Mouse (Mus musculus): ENCODE results near the gene S100z. TPM values are rescaled to one million over a fixed set of nuclear protein-coding genes. Genes with fewer than 3 reads are reported as not detected.

Gene S100z
- not detected in 2 replicates for polyA plus RNA-seq (2014; fragmentation: Nextera tagmentation; extraction: Ambion mirVana)

DNA sequence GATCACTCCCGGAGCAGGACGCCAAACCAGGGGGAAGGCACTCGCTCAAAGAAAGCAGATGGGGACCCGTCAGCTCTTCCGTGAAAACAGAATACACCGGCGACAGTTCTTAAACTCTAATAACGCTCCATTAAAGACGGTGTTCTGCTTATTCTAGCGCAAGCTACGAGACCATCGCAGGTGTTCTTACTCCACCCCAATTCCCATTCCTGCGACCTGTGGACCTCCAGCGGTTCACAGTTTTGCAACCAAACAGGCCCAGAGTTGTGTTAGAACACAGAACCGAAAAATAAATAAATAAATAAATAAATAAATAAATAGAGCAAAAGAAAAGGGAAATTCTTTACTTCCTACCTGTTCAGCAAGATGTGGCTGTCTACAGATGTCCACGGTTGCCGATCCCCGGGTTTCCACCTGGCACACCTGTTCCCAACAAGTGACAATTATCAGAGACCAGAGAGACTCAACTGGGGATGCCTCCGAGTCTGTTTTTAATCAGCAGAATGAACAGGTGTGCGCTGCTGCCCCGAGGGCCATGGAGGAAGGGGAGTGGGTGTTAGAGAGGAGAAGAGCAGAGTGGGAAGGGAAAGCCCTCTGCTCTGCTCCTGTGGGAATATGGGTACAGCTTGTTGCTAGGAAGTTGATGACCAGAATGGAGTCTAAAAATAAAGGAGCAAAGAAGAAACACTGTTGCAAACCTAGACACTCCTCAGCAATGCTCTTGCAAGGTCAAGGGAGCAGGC is at the start of gene S100z:
S100z (minus strand) TSS at position 51 of the 743 bp plus-strand sequence.
- no peak within 1 kb of the TSS for H3K4me2 ChIP-seq (ENCODE audit: low read length)
- ATAC-seq (replicated peaks; ENCODE audit: low FRiP score, low TSS enrichment, low read depth), result no peak
- 89% methylated on average over 21 of the region's 21 CpGs for WGBS
- no peak for DNase-seq (ENCODE audit: low spot score)
- no peaks in the 10 kb centered on the region for H3K27me3 ChIP-seq (replicated peaks; ENCODE audit: control insufficient read depth, insufficient read depth, low read length)
- H3K9ac ChIP-seq (ENCODE audit: low read length), result no peak within 1 kb of the TSS
- H3K4me1 ChIP-seq (replicated peaks; ENCODE audit: control insufficient read depth, insufficient read depth, low read length), result no peaks in the 10 kb centered on the region
- H3K36me3 ChIP-seq (ENCODE audit: control insufficient read depth, insufficient read depth, low read length), result no peaks in the 10 kb centered on the region
- H3K4me3 ChIP-seq (ENCODE audit: low read depth, low read length), result no peak within 1 kb of the TSS
- no peak within 1 kb of the TSS for H3K27ac ChIP-seq (ENCODE audit: low read depth)
- H3K9me3 ChIP-seq (ENCODE audit: control insufficient read depth, low read length), result no peaks in the 10 kb centered on the region

DNA sequence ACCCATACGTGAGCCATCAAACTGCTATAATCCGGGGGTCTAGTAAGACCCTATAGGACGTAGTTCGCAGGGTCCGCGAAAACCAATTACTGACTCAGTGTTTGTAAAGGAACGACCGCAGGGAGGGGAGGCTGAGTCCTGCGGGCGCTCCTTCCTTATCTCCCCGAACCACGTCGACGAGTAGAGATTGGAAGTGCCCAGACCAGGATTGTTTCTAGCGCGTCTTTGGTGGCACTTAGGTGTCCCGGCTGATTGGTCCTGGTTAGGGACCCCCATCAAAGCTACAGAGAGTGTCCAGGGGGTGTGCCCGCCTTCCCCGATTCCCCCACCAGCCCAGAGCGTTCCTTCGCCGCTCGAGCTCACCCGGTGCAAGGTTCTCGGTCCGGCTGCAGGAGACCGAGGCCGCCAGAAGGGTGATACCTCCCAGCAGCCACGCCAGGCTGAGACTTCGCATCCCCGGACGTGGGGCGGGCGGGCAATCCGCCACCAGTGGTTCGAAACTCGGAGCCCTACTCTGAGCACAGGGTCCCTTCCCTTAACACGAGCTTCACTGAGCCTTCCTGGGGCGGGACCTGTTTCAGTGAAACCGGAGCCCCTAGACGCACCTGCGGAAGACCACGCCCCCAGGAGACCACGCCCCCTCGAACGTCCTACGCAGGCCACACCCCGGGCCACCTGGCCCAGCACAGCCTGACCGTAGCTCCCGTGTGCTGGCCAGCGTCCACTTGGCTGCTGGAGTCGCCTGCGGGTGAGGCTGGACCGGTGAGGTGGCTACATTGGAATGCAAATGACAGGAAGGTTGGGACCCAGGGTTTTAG is 46.4 kb upstream of the S100z start, which contains the start of gene F2rl1:
F2rl1 (minus strand) TSS at position 554 of the 818 bp plus-strand sequence.
- WGBS, result under 1% methylated on average over 54 of the region's 54 CpGs
- Histone ChIP-seq H3K9ac (ENCODE audit: low read length) (peak within 1 kb of the TSS; percentile 27), H3K4me3 (ENCODE audit: low read depth, low read length) (peak within 1 kb of the TSS; percentile 37), H3K4me2 (ENCODE audit: low read length) (peak within 1 kb of the TSS; percentile 82), H3K27ac (ENCODE audit: low read depth) (peak within 1 kb of the TSS; percentile 47; the same call in 1 of the 2 replicates), H3K4me1 (replicated peaks; ENCODE audit: control insufficient read depth, insufficient read depth, low read length) (no peaks in the 10 kb centered on the region; the same call in 1 of the 2 replicates), H3K9me3 (ENCODE audit: control insufficient read depth, low read length) (no peaks in the 10 kb centered on the region), H3K27me3 (replicated peaks; ENCODE audit: control insufficient read depth, insufficient read depth, low read length) (peaks cover 25% of the 10 kb centered on the region), H3K36me3 (ENCODE audit: control insufficient read depth, insufficient read depth, low read length) (no peaks in the 10 kb centered on the region)
- peak; percentile 90 for ATAC-seq (replicated peaks; ENCODE audit: low FRiP score, low TSS enrichment, low read depth)
- DNase-seq (ENCODE audit: low spot score), result peak; percentile 81

DNA sequence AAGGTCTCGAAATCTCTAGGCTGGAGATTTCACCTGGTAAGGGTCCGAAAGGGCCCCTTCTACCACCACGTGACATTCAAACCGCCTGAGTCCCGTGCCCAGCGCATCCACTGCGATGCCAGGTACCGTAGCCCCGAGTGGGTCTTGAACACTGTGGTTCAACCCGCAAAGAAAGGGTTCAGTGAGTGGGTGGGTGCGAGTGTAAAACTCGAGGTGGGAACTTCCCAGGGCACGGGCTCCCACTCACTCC is 45.8 kb upstream of the S100z start:
- DNase-seq (ENCODE audit: low spot score), result no peak
- H3K9ac ChIP-seq (ENCODE audit: low read length), result peak overlapping the region; percentile 27
- H3K9me3 ChIP-seq (ENCODE audit: control insufficient read depth, low read length), result no peaks in the 10 kb centered on the region
- no peaks in the 10 kb centered on the region for H3K36me3 ChIP-seq (ENCODE audit: control insufficient read depth, insufficient read depth, low read length)
- H3K27ac ChIP-seq (ENCODE audit: low read depth), result peak overlapping the region; percentile 47; the same call in 1 of the 2 replicates
- peak overlapping the region; percentile 37 for H3K4me3 ChIP-seq (ENCODE audit: low read depth, low read length)
- H3K27me3 ChIP-seq (replicated peaks; ENCODE audit: control insufficient read depth, insufficient read depth, low read length), result peaks cover 25% of the 10 kb centered on the region
- no peaks in the 10 kb centered on the region; the same call in 1 of the 2 replicates for H3K4me1 ChIP-seq (replicated peaks; ENCODE audit: control insufficient read depth, insufficient read depth, low read length)
- no peak for ATAC-seq (replicated peaks; ENCODE audit: low FRiP score, low TSS enrichment, low read depth)
- WGBS, result under 1% methylated on average over 13 of the region's 13 CpGs
- H3K4me2 ChIP-seq (ENCODE audit: low read length), result peak overlapping the region; percentile 82

DNA sequence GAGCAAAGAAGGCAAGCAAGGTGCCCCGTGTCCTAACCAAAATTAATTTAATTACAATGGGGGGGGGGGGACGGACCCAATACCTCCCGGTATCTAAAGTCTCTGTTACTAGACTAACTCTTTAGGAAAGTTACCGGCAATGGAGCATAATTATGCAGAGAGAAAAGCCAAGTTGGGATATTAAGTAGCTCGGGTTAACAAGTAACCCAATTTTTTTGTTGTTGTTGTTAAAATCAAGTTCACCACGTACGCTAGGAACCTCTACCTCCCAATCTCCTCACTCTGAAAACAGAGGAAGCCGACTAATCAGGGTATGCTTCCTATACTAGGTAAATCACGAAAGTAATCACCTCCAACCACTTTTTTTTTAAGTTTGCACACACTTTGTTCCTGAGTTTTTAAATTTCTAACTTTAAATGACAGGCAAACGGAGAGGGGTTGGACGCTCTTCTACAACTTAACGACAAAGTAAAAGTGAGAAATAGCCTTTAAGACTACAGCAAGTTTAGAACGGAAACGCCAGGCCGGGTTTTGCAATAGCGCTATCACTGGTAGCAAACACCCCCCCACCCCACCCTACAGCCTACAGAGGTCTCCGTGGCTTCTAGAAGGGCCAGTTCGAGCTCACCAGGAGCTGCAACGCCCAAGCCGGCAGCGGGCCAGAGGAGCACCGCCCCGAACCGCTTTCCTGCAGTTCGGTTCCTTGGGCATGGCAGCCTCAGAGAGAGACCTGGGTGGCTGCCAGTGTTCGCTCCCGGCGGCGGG is 45.3 kb upstream of the S100z start:
- DNase-seq (ENCODE audit: low spot score) (peak; percentile 79), ATAC-seq (replicated peaks; ENCODE audit: low FRiP score, low TSS enrichment, low read depth) (no peak)
- peak overlapping the region; percentile 27 for H3K9ac ChIP-seq (ENCODE audit: low read length)
- H3K4me1 ChIP-seq (replicated peaks; ENCODE audit: control insufficient read depth, insufficient read depth, low read length), result no peaks in the 10 kb centered on the region; the same call in 1 of the 2 replicates
- WGBS, result 5% methylated on average over 29 of the region's 29 CpGs
- H3K4me3 ChIP-seq (ENCODE audit: low read depth, low read length), result peak overlapping the region; percentile 37
- no peaks in the 10 kb centered on the region for H3K36me3 ChIP-seq (ENCODE audit: control insufficient read depth, insufficient read depth, low read length)
- peak overlapping the region; percentile 47; the same call in 1 of the 2 replicates for H3K27ac ChIP-seq (ENCODE audit: low read depth)
- H3K27me3 ChIP-seq (replicated peaks; ENCODE audit: control insufficient read depth, insufficient read depth, low read length), result peaks cover 25% of the 10 kb centered on the region
- peak overlapping the region; percentile 82 for H3K4me2 ChIP-seq (ENCODE audit: low read length)
- H3K9me3 ChIP-seq (ENCODE audit: control insufficient read depth, low read length), result no peaks in the 10 kb centered on the region

DNA sequence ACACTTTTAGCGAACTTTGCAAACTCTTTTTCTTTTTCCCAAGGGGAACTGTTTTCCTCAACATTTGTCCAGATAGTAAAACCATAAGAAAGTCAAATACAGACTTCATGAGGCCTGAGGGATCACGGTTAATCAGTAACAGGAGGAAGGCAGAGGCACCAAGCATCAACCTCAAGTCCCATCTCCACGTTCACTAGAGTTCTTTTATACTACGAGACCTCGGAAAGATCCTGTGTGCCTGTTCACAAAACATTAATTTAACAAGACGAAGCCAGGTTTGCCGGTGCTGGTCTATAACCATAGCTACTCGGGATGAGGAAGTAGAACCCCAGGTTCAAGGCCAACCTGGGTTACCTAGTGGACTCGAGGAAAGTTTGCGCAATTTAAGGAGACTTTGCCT is 43.7 kb upstream of the S100z start:
- peak overlapping the region; percentile 18; the same call in 1 of the 2 replicates for H3K4me2 ChIP-seq (ENCODE audit: low read length)
- 74% methylated on average over 10 of the region's 10 CpGs for WGBS
- ATAC-seq (replicated peaks; ENCODE audit: low FRiP score, low TSS enrichment, low read depth), result no peak

DNA sequence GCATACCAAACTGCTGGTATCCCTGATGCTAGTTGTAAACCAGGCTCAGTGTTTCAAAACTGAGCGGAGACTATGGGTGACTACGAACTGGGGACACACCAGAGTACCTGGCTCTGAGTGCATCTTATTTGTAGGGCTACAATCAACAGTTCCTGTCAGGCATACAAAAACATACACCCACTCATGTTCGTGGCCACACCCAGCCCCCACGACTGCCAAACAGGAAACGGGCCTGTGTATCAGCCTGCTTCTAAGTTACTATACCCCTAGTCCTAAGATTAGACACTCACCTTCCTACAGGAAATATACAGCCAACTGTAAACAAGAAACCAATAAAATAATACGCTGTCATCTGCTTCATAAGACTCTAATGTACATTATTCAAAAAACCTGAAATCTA is 42.5 kb upstream of the S100z start:
- H3K9me3 ChIP-seq (ENCODE audit: control insufficient read depth, low read length), result no peaks in the 10 kb centered on the region
- H3K27me3 ChIP-seq (replicated peaks; ENCODE audit: control insufficient read depth, insufficient read depth, low read length), result peaks cover 17% of the 10 kb centered on the region
- H3K4me3 ChIP-seq (ENCODE audit: low read depth, low read length), result no peak overlapping the region
- ATAC-seq (replicated peaks; ENCODE audit: low FRiP score, low TSS enrichment, low read depth), result no peak
- H3K27ac ChIP-seq (ENCODE audit: low read depth), result no peak overlapping the region
- WGBS, result 81% methylated on average over 6 of the region's 6 CpGs
- H3K4me2 ChIP-seq (ENCODE audit: low read length), result no peak overlapping the region
- H3K4me1 ChIP-seq (replicated peaks; ENCODE audit: control insufficient read depth, insufficient read depth, low read length), result no peaks in the 10 kb centered on the region; the same call in 1 of the 2 replicates
- no peak overlapping the region for H3K9ac ChIP-seq (ENCODE audit: low read length)
- no peaks in the 10 kb centered on the region for H3K36me3 ChIP-seq (ENCODE audit: control insufficient read depth, insufficient read depth, low read length)
- DNase-seq (ENCODE audit: low spot score), result no peak

More for the DNA sequence above, 43.7 kb upstream of the S100z start:
- no peak overlapping the region for H3K9ac ChIP-seq (ENCODE audit: low read length)
- peaks cover 25% of the 10 kb centered on the region for H3K27me3 ChIP-seq (replicated peaks; ENCODE audit: control insufficient read depth, insufficient read depth, low read length)
- H3K27ac ChIP-seq (ENCODE audit: low read depth), result no peak overlapping the region
- H3K4me3 ChIP-seq (ENCODE audit: low read depth, low read length), result no peak overlapping the region
- H3K4me1 ChIP-seq (replicated peaks; ENCODE audit: control insufficient read depth, insufficient read depth, low read length), result no peaks in the 10 kb centered on the region; the same call in 1 of the 2 replicates
- peak; percentile 58 for DNase-seq (ENCODE audit: low spot score)
- no peaks in the 10 kb centered on the region for H3K9me3 ChIP-seq (ENCODE audit: control insufficient read depth, low read length)
- H3K36me3 ChIP-seq (ENCODE audit: control insufficient read depth, insufficient read depth, low read length), result no peaks in the 10 kb centered on the region

DNA sequence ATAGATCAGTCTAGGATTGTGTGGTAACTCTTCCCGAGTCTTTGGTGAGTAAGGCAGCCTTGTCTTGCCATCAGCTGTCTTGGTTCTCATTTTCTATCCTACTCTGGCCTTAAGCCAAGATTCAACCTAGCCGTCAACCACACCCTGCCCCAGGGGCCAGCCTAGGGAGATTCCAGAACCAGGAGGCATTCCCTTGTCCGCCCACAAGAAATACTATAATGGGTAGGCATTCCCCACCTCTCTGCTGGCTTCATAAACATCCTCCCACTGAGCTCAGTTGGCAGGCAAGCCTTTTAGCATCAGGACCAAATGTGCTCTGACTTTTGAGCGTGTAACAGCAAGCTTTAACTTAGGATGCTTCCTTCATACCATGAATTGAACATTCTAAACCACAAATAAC is 36.2 kb upstream of the S100z start:
- H3K27me3 ChIP-seq (replicated peaks; ENCODE audit: control insufficient read depth, insufficient read depth, low read length), result no peaks in the 10 kb centered on the region
- H3K27ac ChIP-seq (ENCODE audit: low read depth), result no peak overlapping the region
- H3K9me3 ChIP-seq (ENCODE audit: control insufficient read depth, low read length), result no peaks in the 10 kb centered on the region
- H3K4me1 ChIP-seq (replicated peaks; ENCODE audit: control insufficient read depth, insufficient read depth, low read length), result no peaks in the 10 kb centered on the region
- DNase-seq (ENCODE audit: low spot score) (no peak), ATAC-seq (replicated peaks; ENCODE audit: low FRiP score, low TSS enrichment, low read depth) (no peak)
- H3K9ac ChIP-seq (ENCODE audit: low read length), result no peak overlapping the region
- 75% methylated on average over 4 of the region's 4 CpGs for WGBS
- H3K4me3 ChIP-seq (ENCODE audit: low read depth, low read length), result no peak overlapping the region
- no peak overlapping the region for H3K4me2 ChIP-seq (ENCODE audit: low read length)
- no peaks in the 10 kb centered on the region for H3K36me3 ChIP-seq (ENCODE audit: control insufficient read depth, insufficient read depth, low read length)

DNA sequence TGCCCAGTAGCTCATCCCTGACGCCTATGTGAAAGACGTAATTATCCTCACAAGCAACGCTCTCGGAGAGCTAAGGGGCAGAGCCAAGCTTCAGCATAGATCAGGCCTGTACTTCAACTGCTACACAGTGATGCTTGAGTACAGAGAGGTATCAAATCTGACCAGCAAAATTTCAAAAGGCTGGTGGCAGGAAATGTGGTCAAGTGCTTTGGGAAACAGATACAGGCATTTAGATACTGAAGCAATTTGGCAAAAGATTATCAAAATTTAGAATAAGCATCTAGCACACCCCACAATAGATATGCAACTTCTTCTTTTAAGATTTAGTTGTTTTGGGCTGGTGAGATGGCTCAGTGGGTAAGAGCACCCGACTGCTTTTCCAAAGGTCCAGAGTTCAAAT is 31.5 kb upstream of the S100z start:
- DNase-seq (ENCODE audit: low spot score) (no peak), ATAC-seq (replicated peaks; ENCODE audit: low FRiP score, low TSS enrichment, low read depth) (no peak)
- 90% methylated on average over 5 of the region's 5 CpGs for WGBS

More for the DNA sequence above, 31.5 kb upstream of the S100z start:
- Histone ChIP-seq H3K4me3 (ENCODE audit: low read depth, low read length) (no peak overlapping the region), H3K9me3 (ENCODE audit: control insufficient read depth, low read length) (no peaks in the 10 kb centered on the region), H3K4me1 (replicated peaks; ENCODE audit: control insufficient read depth, insufficient read depth, low read length) (no peaks in the 10 kb centered on the region), H3K27me3 (replicated peaks; ENCODE audit: control insufficient read depth, insufficient read depth, low read length) (no peaks in the 10 kb centered on the region), H3K9ac (ENCODE audit: low read length) (no peak overlapping the region), H3K4me2 (ENCODE audit: low read length) (no peak overlapping the region), H3K36me3 (ENCODE audit: control insufficient read depth, insufficient read depth, low read length) (no peaks in the 10 kb centered on the region), H3K27ac (ENCODE audit: low read depth) (no peak overlapping the region)
